Mouse (Mus musculus): ENCODE results near the gene Anln. TPM values are rescaled to one million over a fixed set of nuclear protein-coding genes. Genes with fewer than 3 reads are reported as not detected.

Anln gene
- total RNA-seq (2023), result 0.66 to 2.4 TPM (median 1.2 TPM) in 4 replicates

GRCm38 (mm10) chr9:22389021-22389476, at the start of gene Anln:
Gene Anln (minus strand): TSS chr9:22389188.

GRCm38 (mm10) chr9:22411002-22411857, 22.2 kb upstream of the Anln start, which contains the start of gene 9530077C05Rik:
Gene 9530077C05Rik (plus strand): TSS chr9:22411513.

GRCm38 (mm10) chr9:22307156-22307919, 81.7 kb downstream of the Anln start, which contains the start of gene Zfp810:
Gene Zfp810 (minus strand): TSS chr9:22307648.

Other genes starting within 250 kb of the Anln start
- gene Pigyl, start 232.3 kb downstream of the Anln start, total RNA-seq (2023), result 9.4 to 13.4 TPM (median 12.8 TPM) in 4 replicates
- not detected in 4 replicates for gene Zfp872, start 201.1 kb downstream of the Anln start, total RNA-seq (2023)
- 30.0 to 35.4 TPM (median 32.2 TPM) in 4 replicates for gene Zfp809, start 163.5 kb downstream of the Anln start, total RNA-seq (2023)
- 2.0 to 3.0 TPM (median 2.6 TPM) in 4 replicates for gene Zfp599, start 129.3 kb downstream of the Anln start, total RNA-seq (2023)
- gene Zfp810, start 81.5 kb downstream of the Anln start, total RNA-seq (2023), result 14.5 to 15.2 TPM (median 14.8 TPM) in 4 replicates
- gene 9530077C05Rik, start 22.3 kb upstream of the Anln start, total RNA-seq (2023), result 0.85 to 2.3 TPM (median 1.6 TPM) in 4 replicates
- gene Gm17545, start 65.1 kb upstream of the Anln start, total RNA-seq (2023), result not detected in 4 replicates
- gene Rp9, start 80.6 kb upstream of the Anln start, total RNA-seq (2023), result 70.5 to 88.5 TPM (median 78.0 TPM) in 4 replicates
- gene Bbs9, start 86.5 kb upstream of the Anln start, total RNA-seq (2023), result 26.4 to 29.9 TPM (median 28.3 TPM) in 4 replicates